Mouse (Mus musculus) ES-Bruce4 (cell line): ENCODE results near the gene Rcan1.

ENCODE experiments used
- CTCF ChIP-seq: IDR thresholded peaks from one replicate; pipeline ENCODE4 v1.8.1; 2011; ENCODE audit warnings: low read depth, low read length
- POLR2A ChIP-seq: IDR thresholded peaks from one replicate; pipeline ENCODE4 v1.8.1; 2011; ENCODE audit warnings: low read length; ENCODE audit not compliant: insufficient read depth

DNA sequence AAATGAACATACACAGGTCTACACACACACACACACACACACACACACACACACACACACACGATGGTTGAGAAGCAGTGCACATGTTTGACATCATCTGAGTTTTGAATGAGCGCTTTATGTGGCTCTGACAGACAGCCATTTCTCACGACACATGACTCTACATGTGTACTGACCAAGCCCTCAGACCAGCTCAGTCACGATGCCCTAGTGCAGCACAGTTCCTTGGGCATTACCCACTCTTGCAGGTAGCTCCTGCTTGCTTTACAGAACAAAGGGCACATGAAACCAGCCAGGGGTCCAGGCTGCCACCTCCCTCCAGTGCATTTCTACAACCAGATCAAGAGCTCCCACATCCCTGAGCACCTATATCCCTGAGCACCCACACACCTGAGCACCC lies 27.7 kb downstream of the Rcan1 start:
- TF ChIP-seq POLR2A = no peak
- no peak for TF ChIP-seq CTCF
